Comparison of ENCODE assay signal across 8 mouse cellular contexts in the genomic region with DNA sequence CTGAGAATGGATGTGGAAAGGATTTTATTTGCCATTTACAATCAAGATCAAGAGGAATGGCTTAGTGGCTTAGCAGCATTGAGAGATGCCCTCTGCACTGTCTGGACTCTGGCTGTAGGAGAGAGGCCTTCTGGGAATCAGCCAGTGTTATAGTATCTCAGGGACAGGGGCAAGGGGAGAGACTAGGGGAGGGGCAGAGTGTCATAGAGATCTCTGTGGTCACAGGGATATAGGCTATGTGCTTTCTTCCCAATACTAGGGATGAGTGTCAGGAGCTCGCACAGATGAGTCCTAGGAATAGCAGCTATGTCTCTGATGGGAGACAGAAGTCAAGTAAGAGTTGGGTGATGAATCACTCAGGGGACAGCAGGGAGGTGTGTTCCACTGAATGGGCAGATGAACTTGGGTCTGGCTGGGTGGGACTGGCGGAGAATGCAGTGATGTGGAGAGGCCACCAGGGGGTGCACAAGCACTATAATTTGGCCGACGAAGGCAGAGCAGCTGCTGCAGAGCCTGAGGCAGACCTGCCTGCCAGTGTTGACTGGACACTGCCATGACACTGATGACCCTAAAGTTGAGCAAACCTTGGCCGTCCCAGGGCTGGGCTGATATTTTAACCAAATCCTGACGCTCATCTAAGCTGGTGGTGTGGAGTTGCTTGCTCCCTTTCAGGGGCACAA. TPM values are rescaled to one million over a fixed set of nuclear protein-coding genes. Genes with fewer than 3 reads are reported as not detected.
A peak's percentile ranks its signal among the peaks of the same experiment; 100 is the strongest.
DNase-seq lines count a peak whose midpoint lies in the region; ATAC-seq lines count a peak whose summit lies in the region.

No protein-coding gene starts in this region.

- peak; percentile 80 for DNase-seq in CD4-positive, CD25-positive, alpha-beta regulatory T cell, adult 2 months (ENCODE audit: low read depth, low spot score)
- peak; percentile 58 for DNase-seq in adipocyte (ENCODE audit: low spot score)
- DNase-seq in embryo, embryonic 9.5 days (ENCODE audit: extremely low spot score): peak; percentile 63
- DNase-seq in kidney, postnatal 14 days: peak; percentile 73
- peak; percentile 66 for DNase-seq in lung, postnatal 36 days
- DNase-seq in retina, embryonic 14.5 days (ENCODE audit: low spot score): peak; percentile 82
- peak; percentile 51 to 71 for DNase-seq in urinary bladder, postnatal 4 days (ENCODE audit: low spot score in 2 of 2)

- no peak overlapping the region for H3K27ac ChIP-seq in heart, embryonic 15.5 days

- no peaks in the 10 kb centered on the region for H3K36me3 ChIP-seq in heart, embryonic 15.5 days

- H3K9ac ChIP-seq in heart, embryonic 15.5 days: no peak overlapping the region

- 0 out of 2 replicates have a peak, but pooled peaks have one; percentile 33 for ATAC-seq in heart, embryonic 15.5 days (replicated peaks; ENCODE audit: insufficient number of reproducible peaks, insufficient read depth, low FRiP score, low read depth)

- no peak overlapping the region for H3K4me3 ChIP-seq in heart, embryonic 15.5 days

- H3K9me3 ChIP-seq in heart, embryonic 15.5 days (replicated peaks): no peaks in the 10 kb centered on the region

- no peaks in the 10 kb centered on the region for H3K27me3 ChIP-seq in heart, embryonic 15.5 days

- no peaks in the 10 kb centered on the region for H3K4me1 ChIP-seq in heart, embryonic 15.5 days (replicated peaks)

- 12% methylated on average over 6 of the region's 6 CpGs for WGBS in heart, embryonic 15.5 days

- H3K4me2 ChIP-seq in heart, embryonic 15.5 days: no peak overlapping the region

RNA-seq across cellular contexts. Expression of a gene that starts 30.1 kb away (rescaled TPM):
- polyA plus RNA-seq in heart, embryonic 15.5 days (2015; fragmentation: Nextera tagmentation; extraction: Ambion mirVana): 2.0 and 7.8 TPM in 2 replicates

RNA-seq across cellular contexts. Expression of a gene that starts 59.6 kb away (rescaled TPM):
- 15.4 and 31.7 TPM in 2 replicates for polyA plus RNA-seq in heart, embryonic 15.5 days (2015; fragmentation: Nextera tagmentation; extraction: Ambion mirVana)
